Mouse (Mus musculus): ENCODE results near the gene Farp1.
"Not testable (repeated sequence)": the region's sequence is repeated elsewhere in the genome, so short reads cannot be mapped to it uniquely, and the experiment has no call there.

The Farp1 gene

GRCm38 (mm10) chr14:121101531-121101930, 66.5 kb downstream of the Farp1 start:
- intact Hi-C loops (cut with DNase I) = no loop called here

- intact Hi-C loops (cut with DNase I) = no loop called here
Measured at GRCm38 (mm10) chr14:121102599-121102998, 67.6 kb downstream of the Farp1 start.

- intact Hi-C loops (cut with DNase I) = no loop called here
Measured at GRCm38 (mm10) chr14:121103459-121103858, 68.5 kb downstream of the Farp1 start.

GRCm38 (mm10) chr14:121104760-121105329, 69.8 kb downstream of the Farp1 start:
- intact Hi-C loops (cut with DNase I) = no loop called here

GRCm38 (mm10) chr14:121106906-121107305, 71.9 kb downstream of the Farp1 start:
- intact Hi-C loops (cut with DNase I) = no loop called here

GRCm38 (mm10) chr14:121107707-121108285, 72.8 kb downstream of the Farp1 start:
- intact Hi-C loops (cut with DNase I) = no loop called here

- intact Hi-C loops (cut with DNase I) = no loop called here
Measured at GRCm38 (mm10) chr14:121108439-121109115, 73.6 kb downstream of the Farp1 start.

- intact Hi-C loops (cut with DNase I) = no loop called here
Measured at GRCm38 (mm10) chr14:121109116-121109504, 74.1 kb downstream of the Farp1 start.

- intact Hi-C loops (cut with DNase I) = no loop called here
Measured at GRCm38 (mm10) chr14:121110492-121111267, 75.7 kb downstream of the Farp1 start.

GRCm38 (mm10) chr14:121112061-121112460, 77.1 kb downstream of the Farp1 start:
- intact Hi-C loops (cut with DNase I) = no loop called here

GRCm38 (mm10) chr14:121113785-121114184, 78.8 kb downstream of the Farp1 start:
- intact Hi-C loops (cut with DNase I) = no loop called here

- intact Hi-C loops (cut with DNase I) = no loop called here
Measured at GRCm38 (mm10) chr14:121116696-121117095, 81.7 kb downstream of the Farp1 start.

- intact Hi-C loops (cut with DNase I) = no loop called here
Measured at GRCm38 (mm10) chr14:121118860-121119259, 83.9 kb downstream of the Farp1 start.

- intact Hi-C loops (cut with DNase I) = no loop called here
Measured at GRCm38 (mm10) chr14:121121664-121122063, 86.7 kb downstream of the Farp1 start.

GRCm38 (mm10) chr14:121122852-121123251, 87.9 kb downstream of the Farp1 start:
- intact Hi-C loops (cut with DNase I) = no loop called here

GRCm38 (mm10) chr14:121124409-121125010, 89.5 kb downstream of the Farp1 start:
- intact Hi-C loops (cut with DNase I) = no loop called here

GRCm38 (mm10) chr14:121125651-121126050, 90.7 kb downstream of the Farp1 start:
- intact Hi-C loops (cut with DNase I) = no loop called here

GRCm38 (mm10) chr14:121126291-121126690, 91.3 kb downstream of the Farp1 start:
- intact Hi-C loops (cut with DNase I) = no loop called here

GRCm38 (mm10) chr14:121128858-121129800, 94.1 kb downstream of the Farp1 start:
- intact Hi-C loops (cut with DNase I) = no loop called here

- intact Hi-C loops (cut with DNase I) = not testable (repeated sequence)
Measured at GRCm38 (mm10) chr14:121130351-121130750, 95.4 kb downstream of the Farp1 start.

Data from adrenal gland (tissue).